In the genomic region with DNA sequence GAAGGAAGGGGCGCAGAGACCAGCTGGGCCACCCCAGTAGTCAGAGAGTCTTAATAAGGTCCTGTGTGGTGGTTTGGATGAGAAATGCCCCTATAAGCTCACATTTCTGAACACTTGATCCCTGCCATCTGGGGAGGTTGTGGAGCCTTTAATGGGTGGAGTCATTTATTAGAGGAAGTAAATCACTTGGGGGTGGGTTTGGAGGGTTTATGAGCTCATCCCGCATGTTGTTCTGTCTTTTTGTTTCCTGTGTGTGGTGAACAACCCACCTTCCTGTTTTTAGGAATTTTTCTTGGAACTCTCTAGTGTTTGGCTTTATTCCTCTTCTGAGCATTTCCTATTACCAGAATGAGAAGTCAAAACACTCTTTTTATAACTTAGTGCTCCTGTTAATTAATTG, we compare ENCODE assay signal across 14 mouse cellular contexts.
"Had no signal": no experiment of that assay in that cellular context is flagged by ENCODE, and none has a peak within 500 bp of the region (broad histone marks: within the 10 kb centered on the region; RNA-seq: fewer than 3 reads in every experiment).

No protein-coding gene starts in this region.

- H3K9ac ChIP-seq: intestine, embryonic 15.5 days; liver, embryonic 13.5 days; midbrain, embryonic 12.5 days had no signal

- DNase-seq: kidney, adult 11 months; kidney, postnatal 10 days; kidney, postnatal 4 days; layer of hippocampus, adult 9-11 months; liver, embryonic 13.5 days; lung, adult 2 months; lung, postnatal 36 days; right cerebral cortex, adult 18-20 months; right cerebral cortex, postnatal 14 days; right cerebral cortex, postnatal 4 days; thymus, postnatal 25 days had no signal

- ATAC-seq: intestine, embryonic 15.5 days; midbrain, embryonic 16.5 days had no signal

- H3K27me3 ChIP-seq: intestine, embryonic 15.5 days; midbrain, embryonic 12.5 days had no signal

- H3K36me3 ChIP-seq: intestine, embryonic 15.5 days; liver, embryonic 13.5 days; midbrain, embryonic 12.5 days had no signal

- H3K9me3 ChIP-seq: intestine, embryonic 15.5 days; liver, embryonic 13.5 days; midbrain, embryonic 12.5 days had no signal

- H3K4me2 ChIP-seq: intestine, embryonic 15.5 days; liver, embryonic 13.5 days; midbrain, embryonic 12.5 days had no signal

- H3K27ac ChIP-seq: intestine, embryonic 15.5 days; liver, embryonic 13.5 days; midbrain, embryonic 12.5 days had no signal

- H3K4me1 ChIP-seq: intestine, embryonic 15.5 days; midbrain, embryonic 12.5 days had no signal

- H3K4me3 ChIP-seq: intestine, embryonic 15.5 days; liver, embryonic 13.5 days; midbrain, embryonic 12.5 days had no signal
